Mouse (Mus musculus): ENCODE measurements around the gene Cct3.

- TF ChIP-seq POLR2A (IDR thresholded peaks at IDR 0.05; ENCODE audit: insufficient read depth, low read depth, low read length): no peak
- no peak for TF ChIP-seq CTCF (IDR thresholded peaks at IDR 0.05; ENCODE audit: insufficient read depth, low read depth, low read length)
Measured at GRCm38 (mm10) chr3:88334029-88334658, 37.2 kb downstream of the Cct3 start.
